Comparison of ENCODE assay signal across 18 mouse cellular contexts in the genomic region with DNA sequence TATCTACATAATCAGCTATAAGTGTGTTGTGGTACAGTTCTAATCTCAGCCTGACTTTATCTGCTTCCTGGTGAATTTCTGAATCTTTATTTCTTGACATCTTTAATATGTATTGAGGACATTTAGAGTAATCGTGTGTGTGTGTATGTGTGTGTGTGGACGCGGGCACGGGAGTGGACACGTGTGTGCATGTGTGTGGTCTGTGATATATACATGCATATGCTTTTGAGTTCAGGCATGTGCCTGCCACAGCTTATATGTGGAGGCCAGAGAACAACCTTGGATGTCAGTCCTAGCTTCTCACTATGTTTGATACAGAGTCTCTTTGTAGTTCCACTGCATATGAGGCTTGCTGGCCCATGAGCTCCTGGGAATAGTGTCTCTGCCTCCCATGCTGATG. TPM values are rescaled to one million over a fixed set of nuclear protein-coding genes. Genes with fewer than 3 reads are reported as not detected.
"Had no signal": no experiment of that assay in that cellular context is flagged by ENCODE, and none has a peak within 500 bp of the region (broad histone marks: within the 10 kb centered on the region; RNA-seq: fewer than 3 reads in every experiment).

No protein-coding gene starts in this region.

- H3K27ac ChIP-seq: neural tube, embryonic 13.5 days; neural tube, embryonic 15.5 days; stomach, embryonic 15.5 days; stomach, postnatal 0 days had no signal

- H3K4me2 ChIP-seq: neural tube, embryonic 13.5 days; neural tube, embryonic 15.5 days; stomach, embryonic 15.5 days had no signal

- H3K36me3 ChIP-seq: neural tube, embryonic 13.5 days; neural tube, embryonic 15.5 days; stomach, embryonic 15.5 days had no signal

- DNase-seq: retina, postnatal 1 day; right cerebral cortex, adult 18-20 months; right cerebral cortex, postnatal 14 days; right cerebral cortex, postnatal 25 days; right cerebral cortex, postnatal 4 days; spleen, adult 18-20 months; thymus, adult 18-20 months; thymus, adult 2 months; thymus, postnatal 14 days; thymus, postnatal 25 days; thymus, postnatal 36 days; thymus, postnatal 4 days had no signal

- H3K9me3 ChIP-seq: neural tube, embryonic 13.5 days; neural tube, embryonic 15.5 days; stomach, embryonic 15.5 days had no signal

- H3K9ac ChIP-seq: neural tube, embryonic 13.5 days; neural tube, embryonic 15.5 days; stomach, embryonic 15.5 days had no signal

- H3K4me1 ChIP-seq: neural tube, embryonic 13.5 days; neural tube, embryonic 15.5 days; stomach, embryonic 15.5 days had no signal

- H3K4me3 ChIP-seq: neural tube, embryonic 13.5 days; neural tube, embryonic 15.5 days; stomach, embryonic 15.5 days had no signal

- H3K27me3 ChIP-seq: neural tube, embryonic 13.5 days; neural tube, embryonic 15.5 days; stomach, embryonic 15.5 days had no signal

RNA-seq across cellular contexts. Expression of a gene that starts 27.1 kb away (rescaled TPM):
- total RNA-seq: neutrophil, adult 5-6 weeks had no signal
- polyA plus RNA-seq: neural tube, embryonic 15.5 days; small intestine, adult 2 months had no signal
